Mouse (Mus musculus) embryonic facial prominence, embryonic 14.5 days (tissue): Measurements from ENCODE around the gene Cers1. TPM values are rescaled to one million over a fixed set of nuclear protein-coding genes. Genes with fewer than 3 reads are reported as not detected.

Experiments used
- ATAC-seq: fragments of 200-750 bp; cut with Nextera tagmentation; 2 replicates; pipeline ENCODE4 v1.8.0; 2017; ENCODE audit warnings: low read depth, moderate number of reproducible peaks, moderate TSS enrichment
- DNase-seq: peaks from one replicate; pipeline ENCODE4 v3.0.0-alpha.2; 2015; ENCODE audit warnings: low spot score
- H3K27ac ChIP-seq: fragments of 300-500 bp; sonication (generic); replicated peaks from 2 replicates; pipeline ENCODE4 v1.5.1; 2014; ENCODE audit warnings: low read depth, mild to moderate bottlenecking, low read length, moderate library complexity
- H3K27me3 ChIP-seq: fragments of 300-500 bp; sonication (generic); replicated peaks from 2 replicates; pipeline ENCODE4 v1.6.1; 2014; ENCODE audit warnings: low read length; ENCODE audit not compliant: control insufficient read depth, insufficient read depth
- H3K36me3 ChIP-seq: fragments of 300-500 bp; sonication (generic); 2 replicates; pipeline ENCODE4 v1.6.1; 2014; ENCODE audit warnings: low read length, mixed read lengths; ENCODE audit not compliant: control insufficient read depth, insufficient read depth
- H3K4me1 ChIP-seq: fragments of 300-500 bp; sonication (generic); 2 replicates; pipeline ENCODE4 v1.6.1; 2014; ENCODE audit warnings: antibody characterized with exemption, low read length; ENCODE audit not compliant: control insufficient read depth, insufficient read depth
- H3K4me2 ChIP-seq: fragments of 300-500 bp; sonication (generic); 2 replicates; pipeline ENCODE4 v1.6.1; 2014; ENCODE audit warnings: low read depth, mild to moderate bottlenecking, low read length, moderate library complexity, mixed read lengths
- H3K4me3 ChIP-seq: fragments of 300-500 bp; sonication (generic); 2 replicates; pipeline ENCODE4 v1.5.1; 2014; ENCODE audit warnings: low read depth, mild to moderate bottlenecking, low read length
- H3K9ac ChIP-seq: fragments of 300-500 bp; sonication (generic); 2 replicates; pipeline ENCODE4 v1.6.1; 2014; ENCODE audit warnings: low read depth, mild to moderate bottlenecking, low read length, moderate library complexity, mixed read lengths
- H3K9me3 ChIP-seq: fragments of 300-500 bp; sonication (generic); 2 replicates; pipeline ENCODE4 v1.6.1; 2016; ENCODE audit warnings: low read length; ENCODE audit not compliant: control insufficient read depth
- WGBS: fragments of 180-500 bp; shearing (Covaris S2); extraction: QIAGEN DNeasy Blood & Tissue Kit; methylation state at CpG from one replicate; pipeline ENCODE4 v1.1.7; 2014; 5-methylcytosine and 5-hydroxymethylcytosine counted together
- polyA plus RNA-seq: library from polyadenylated mRNA; unstranded; fragments of >200 nt; fragmentation: Nextera tagmentation; extraction: Ambion mirVana; gene quantifications from 2 replicates; pipeline ENCODE4 v1.2.1, GENCODE M21; 2014

The Cers1 gene
- polyA plus RNA-seq, 1 experiment from 2014 or later, result 10.0 TPM

DNA sequence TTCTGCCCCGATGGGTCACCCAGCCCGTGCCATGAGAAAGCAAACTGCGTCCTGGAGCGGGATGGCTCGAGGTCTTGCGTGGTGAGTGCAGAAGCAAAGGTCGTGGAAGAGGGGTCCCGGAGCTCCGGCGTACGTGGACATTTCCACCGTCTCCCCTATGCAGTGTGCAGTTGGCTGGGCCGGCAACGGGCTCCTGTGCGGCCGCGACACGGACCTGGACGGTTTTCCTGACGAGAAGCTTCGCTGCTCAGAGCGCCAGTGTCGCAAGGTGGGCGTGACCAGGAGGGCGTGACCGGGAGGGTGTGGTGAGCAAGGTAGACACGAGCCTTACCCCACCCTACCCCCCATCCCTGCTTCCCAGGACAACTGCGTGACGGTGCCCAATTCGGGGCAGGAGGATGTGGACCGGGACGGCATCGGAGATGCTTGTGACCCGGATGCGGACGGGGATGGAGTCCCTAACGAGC is 60.7 kb downstream of the Cers1 start:
- Histone ChIP-seq H3K9ac (no peak overlapping the region), H3K4me2 (peak overlapping the region; percentile 35), H3K4me1 (peaks cover 10% of the 10 kb centered on the region; the same call in 1 of the 2 replicates), H3K36me3 (no peaks in the 10 kb centered on the region), H3K4me3 (peak overlapping the region; percentile 43), H3K9me3 (no peaks in the 10 kb centered on the region), H3K27me3 (peaks cover 77% of the 10 kb centered on the region), H3K27ac (no peak overlapping the region)
- no peak for ATAC-seq
- no peak for DNase-seq
- WGBS, result 8% methylated on average over 26 of the region's 37 CpGs

DNA sequence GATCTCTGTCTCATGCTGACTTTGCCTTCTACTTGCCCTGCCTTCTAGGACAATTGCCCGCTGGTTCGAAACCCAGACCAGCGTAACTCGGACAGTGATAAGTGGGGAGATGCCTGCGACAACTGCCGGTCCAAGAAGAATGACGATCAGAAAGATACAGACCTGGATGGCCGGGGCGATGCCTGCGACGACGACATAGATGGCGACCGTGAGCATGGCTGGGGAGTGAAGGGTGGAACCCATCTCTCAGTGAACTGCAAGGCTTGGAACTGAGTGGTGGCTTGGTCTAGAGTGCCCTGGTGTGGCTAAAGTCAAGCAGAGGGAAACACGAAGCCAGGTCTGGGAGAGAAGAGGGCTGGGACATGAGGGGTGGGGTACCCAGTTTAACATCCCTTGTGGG is 61.5 kb downstream of the Cers1 start:
- H3K36me3 ChIP-seq, result no peaks in the 10 kb centered on the region
- H3K4me2 ChIP-seq, result no peak overlapping the region
- 18% methylated on average over 15 of the region's 15 CpGs for WGBS
- H3K27me3 ChIP-seq, result peaks cover 71% of the 10 kb centered on the region
- DNase-seq, result no peak
- ATAC-seq, result no peak
- no peaks in the 10 kb centered on the region for H3K9me3 ChIP-seq
- 0 out of 2 replicates have a peak, but pooled peaks cover 10% of the 10 kb centered on the region for H3K4me1 ChIP-seq
- no peak overlapping the region for H3K4me3 ChIP-seq
- no peak overlapping the region for H3K9ac ChIP-seq
- no peak overlapping the region for H3K27ac ChIP-seq

DNA sequence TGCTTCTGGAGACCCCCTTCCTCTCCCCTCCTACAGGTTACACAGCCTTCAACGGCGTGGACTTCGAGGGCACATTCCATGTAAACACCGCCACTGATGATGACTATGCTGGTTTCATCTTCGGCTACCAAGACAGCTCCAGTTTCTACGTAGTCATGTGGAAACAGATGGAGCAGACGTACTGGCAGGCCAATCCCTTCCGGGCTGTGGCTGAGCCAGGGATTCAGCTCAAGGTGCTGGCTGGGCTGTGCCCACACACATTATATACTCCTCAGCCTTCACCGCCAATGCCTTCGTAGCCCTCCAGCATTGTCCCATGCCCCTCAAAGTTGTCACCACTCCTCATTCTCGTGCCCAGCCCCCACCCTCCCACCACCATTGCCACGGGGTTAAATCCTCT is 64.5 kb downstream of the Cers1 start:
- Histone ChIP-seq H3K9me3 (no peaks in the 10 kb centered on the region), H3K4me2 (no peak overlapping the region), H3K36me3 (peaks cover 6% of the 10 kb centered on the region), H3K4me1 (0 out of 2 replicates have a peak, but pooled peaks cover under 1% of the 10 kb centered on the region), H3K9ac (no peak overlapping the region), H3K27me3 (peaks cover 40% of the 10 kb centered on the region), H3K27ac (no peak overlapping the region), H3K4me3 (no peak overlapping the region)
- DNase-seq, result no peak
- 85% methylated on average over 12 of the region's 12 CpGs for WGBS
- ATAC-seq, result no peak

Other genes starting within 250 kb of the Cers1 start
- 0.47 and 1.1 TPM in 2 replicates for gene Tm6sf2, start 242.9 kb upstream of the Cers1 start, polyA plus RNA-seq
- 0.34 and 0.53 TPM in 2 replicates for gene Hapln4, start 232.3 kb upstream of the Cers1 start, polyA plus RNA-seq
- 1.1 and 1.2 TPM in 2 replicates for gene Ncan, start 194.9 kb upstream of the Cers1 start, polyA plus RNA-seq
- 18.7 and 20.4 TPM in 2 replicates for gene Nr2c2ap, start 184.4 kb upstream of the Cers1 start, polyA plus RNA-seq
- 13.0 and 17.1 TPM in 2 replicates for gene Rfxank, start 176.6 kb upstream of the Cers1 start, polyA plus RNA-seq
- gene Borcs8, start 176.3 kb upstream of the Cers1 start, polyA plus RNA-seq, result 45.1 and 54.0 TPM in 2 replicates
- gene Mef2b, start 176.1 kb upstream of the Cers1 start, polyA plus RNA-seq, result 4.9 and 5.1 TPM in 2 replicates
- 46.4 and 55.2 TPM in 2 replicates for gene Tmem161a, start 143.4 kb upstream of the Cers1 start, polyA plus RNA-seq
- 4.0 and 5.4 TPM in 2 replicates for gene Slc25a42, start 103.5 kb upstream of the Cers1 start, polyA plus RNA-seq
- gene Sugp2, start 81.5 kb upstream of the Cers1 start, polyA plus RNA-seq, result 27.1 and 32.7 TPM in 2 replicates
- gene Armc6, start 81.3 kb upstream of the Cers1 start, polyA plus RNA-seq, result 28.8 and 33.4 TPM in 2 replicates
- gene Homer3, start 32.9 kb upstream of the Cers1 start, polyA plus RNA-seq, result 26.8 and 37.3 TPM in 2 replicates
- gene Ddx49, start 13.3 kb upstream of the Cers1 start, polyA plus RNA-seq, result 47.4 and 49.2 TPM in 2 replicates
- 314 and 345 TPM in 2 replicates for gene Cope, start 13.3 kb upstream of the Cers1 start, polyA plus RNA-seq
- 1.7 TPM in 1 of 2 replicates, not detected in the other for gene Gdf1, start 14.0 kb downstream of the Cers1 start, polyA plus RNA-seq
- 18.9 and 19.1 TPM in 2 replicates for gene Upf1, start 37.5 kb downstream of the Cers1 start, polyA plus RNA-seq
- 9.5 and 9.9 TPM in 2 replicates for gene Comp, start 57.8 kb downstream of the Cers1 start, polyA plus RNA-seq
- 19.3 and 22.1 TPM in 2 replicates for gene Crtc1, start 123.8 kb downstream of the Cers1 start, polyA plus RNA-seq
- gene Klhl26, start 161.2 kb downstream of the Cers1 start, polyA plus RNA-seq, result 18.7 and 21.5 TPM in 2 replicates
- gene Tmem59l, start 171.6 kb downstream of the Cers1 start, polyA plus RNA-seq, result 10.2 and 14.5 TPM in 2 replicates
- 67.3 and 68.1 TPM in 2 replicates for gene Crlf1, start 177.4 kb downstream of the Cers1 start, polyA plus RNA-seq
- 144 and 148 TPM in 2 replicates for gene Rex1bd, start 191.0 kb downstream of the Cers1 start, polyA plus RNA-seq
- gene Uba52, start 195.0 kb downstream of the Cers1 start, polyA plus RNA-seq, result 991 and 1,091 TPM in 2 replicates
- 202 and 234 TPM in 2 replicates for gene Fkbp8, start 211.9 kb downstream of the Cers1 start, polyA plus RNA-seq
- gene Kxd1, start 212.2 kb downstream of the Cers1 start, polyA plus RNA-seq, result 51.0 and 59.8 TPM in 2 replicates
- gene Ell, start 223.7 kb downstream of the Cers1 start, polyA plus RNA-seq, result 17.3 and 21.7 TPM in 2 replicates